Mouse (Mus musculus): ENCODE data around the gene Cldn12.

Gene Cldn12

DNA sequence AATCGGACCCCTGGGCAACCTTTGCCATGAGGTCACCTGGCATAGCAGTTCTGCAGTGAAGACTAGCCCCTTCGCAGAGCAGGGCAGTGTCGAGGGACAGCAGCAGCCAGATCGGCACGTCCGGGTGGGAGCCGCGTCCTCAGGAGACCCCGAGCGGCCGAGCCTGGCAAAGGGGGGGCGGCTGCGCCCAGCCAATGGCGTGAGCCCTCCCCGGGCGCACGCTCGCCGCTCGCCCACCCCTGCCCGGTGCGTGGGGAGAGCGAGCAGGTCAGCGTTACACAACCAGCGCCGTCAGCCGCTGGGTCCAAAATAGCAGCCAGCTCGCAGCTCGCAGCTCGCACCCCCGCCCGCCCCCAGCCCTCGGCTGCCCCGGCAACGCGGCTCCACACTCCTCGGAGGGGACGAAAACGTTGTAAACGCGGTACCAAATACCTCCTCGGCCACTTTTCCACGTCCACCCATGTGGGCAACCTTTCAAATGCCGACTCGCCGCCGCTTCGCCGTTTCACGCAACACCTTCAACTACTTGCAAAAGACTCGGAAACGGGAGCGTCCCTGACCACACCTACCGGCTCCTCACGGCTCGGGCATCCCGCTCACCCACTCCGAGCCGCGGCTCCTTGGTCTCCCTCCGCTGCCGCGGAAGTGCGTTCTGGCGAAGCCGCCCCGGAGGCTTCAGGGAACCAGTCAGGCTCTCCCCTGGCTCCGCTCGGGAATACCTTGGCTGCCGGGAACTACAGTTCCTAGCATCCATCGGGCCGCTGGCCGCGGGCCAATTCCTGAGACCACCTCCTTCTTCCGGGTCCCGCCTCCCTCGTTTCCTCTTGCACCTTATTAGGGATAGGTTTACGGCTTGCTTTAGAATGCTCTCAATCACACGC, at the start of gene Cldn12:
Cldn12 (minus strand) TSS at position 763 of the 881 bp plus-strand sequence.
- peak; percentile 96 to 97 for DNase-seq

GRCm38 (mm10) chr5:5562435-5562834, 47.7 kb upstream of the Cldn12 start:
- no peak for DNase-seq

- no peak for DNase-seq
Measured at GRCm38 (mm10) chr5:5561041-5561706, 46.4 kb upstream of the Cldn12 start.

DNA sequence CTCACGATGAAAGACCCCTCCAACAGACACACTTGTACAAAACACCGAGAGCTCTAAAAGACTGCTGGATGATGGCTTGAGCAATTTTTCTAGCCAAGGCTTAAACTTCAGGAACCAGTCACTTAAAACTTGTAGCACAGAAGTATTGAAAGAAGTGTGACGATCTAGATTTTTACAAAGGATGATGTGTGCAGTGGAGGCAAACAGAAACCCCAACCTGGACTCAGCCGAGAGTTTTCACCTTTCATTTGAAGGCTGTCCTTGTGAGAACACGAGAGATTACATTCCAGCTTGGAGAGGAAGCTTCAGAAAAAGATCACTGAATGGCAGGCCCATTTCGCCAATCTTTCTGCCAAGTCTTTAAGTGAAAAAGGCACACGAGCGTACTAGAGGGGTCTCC, 45.0 kb upstream of the Cldn12 start:
- no peak for DNase-seq

DNA sequence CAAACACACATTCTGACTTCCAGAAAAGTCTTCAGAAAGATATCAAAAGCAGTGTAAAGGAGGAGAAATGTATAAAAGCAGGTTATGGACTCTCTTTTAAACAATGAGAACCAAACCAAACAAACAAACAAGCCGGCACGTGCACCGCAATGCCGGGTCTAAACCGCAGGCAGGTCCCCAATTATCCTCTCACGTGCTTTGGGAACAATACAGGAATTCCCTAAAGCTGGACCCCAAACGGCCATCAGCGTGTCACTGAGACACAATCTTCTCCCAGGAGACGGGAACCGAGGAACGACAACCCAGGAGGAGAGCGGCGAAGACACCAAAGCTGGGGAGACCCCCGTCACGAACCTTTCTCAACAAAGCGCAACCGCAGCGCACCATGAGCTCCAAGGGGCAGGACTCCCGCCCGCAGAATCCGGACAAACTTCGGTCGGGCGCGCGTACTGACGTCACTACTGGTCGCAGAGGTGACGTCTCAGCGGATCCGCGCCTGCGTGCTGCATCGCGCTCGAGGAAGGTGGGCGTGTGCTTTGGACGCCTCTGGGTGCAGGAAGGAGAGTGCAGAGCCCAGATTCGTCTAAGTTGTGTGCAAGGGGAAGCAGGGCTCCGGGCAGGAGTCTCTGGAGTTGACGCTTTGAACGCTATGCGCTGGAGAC, 44.5 kb upstream of the Cldn12 start, which contains the start of gene Gtpbp10:
Gtpbp10 (minus strand) TSS at position 460 of the 662 bp plus-strand sequence.
- peak; percentile 88 to 92 for DNase-seq

GRCm38 (mm10) chr5:5551110-5551509, 36.4 kb upstream of the Cldn12 start:
- DNase-seq = no peak

- DNase-seq = no peak
Measured at GRCm38 (mm10) chr5:5540385-5540784, 25.6 kb upstream of the Cldn12 start.

- DNase-seq = no peak
Measured at GRCm38 (mm10) chr5:5539771-5540170, 25.0 kb upstream of the Cldn12 start.

- no peak for DNase-seq
Measured at GRCm38 (mm10) chr5:5536131-5536530, 21.4 kb upstream of the Cldn12 start.

- no peak for DNase-seq
Measured at GRCm38 (mm10) chr5:5533656-5534420, 19.1 kb upstream of the Cldn12 start.

GRCm38 (mm10) chr5:5515411-5515810, 653 bp upstream of the Cldn12 start:
- DNase-seq = no peak

DNA sequence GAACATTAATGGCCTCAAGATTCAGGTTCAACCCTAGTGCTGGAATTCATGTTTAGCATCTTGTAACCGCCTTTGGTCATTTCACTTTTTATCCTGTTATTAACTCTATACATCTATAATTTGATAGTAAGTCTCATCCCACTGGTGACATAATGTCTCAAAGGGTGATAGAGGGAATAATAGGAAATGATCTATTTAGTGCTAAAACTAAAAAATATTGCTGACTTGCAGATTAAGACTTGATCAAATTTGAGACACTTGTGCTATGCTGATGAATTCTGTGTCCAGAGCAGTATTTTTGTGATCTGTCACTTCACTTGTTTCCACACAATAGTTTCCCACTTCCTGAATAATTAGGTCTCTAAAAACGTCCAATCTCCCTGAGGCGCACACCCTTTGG, 3.4 kb downstream of the Cldn12 start:
- DNase-seq = no peak

DNA sequence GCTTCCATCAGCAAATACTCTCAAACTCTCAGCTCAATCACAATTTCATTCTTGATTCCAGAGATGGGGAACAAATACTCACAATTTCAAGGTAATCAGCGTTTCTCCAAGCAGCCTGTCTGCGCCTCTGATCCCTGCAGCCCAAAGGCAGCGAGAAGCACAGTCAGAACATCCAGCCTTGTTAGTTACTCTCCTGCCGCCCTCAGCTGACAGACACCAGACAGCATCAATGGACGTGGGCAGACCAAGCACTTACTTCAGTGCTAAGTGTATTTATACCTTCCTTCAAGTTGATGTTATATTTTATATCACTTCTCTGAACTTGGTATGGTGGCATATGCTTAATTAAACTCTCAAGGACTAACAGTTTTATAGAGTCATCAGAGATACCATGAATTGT, 3.8 kb downstream of the Cldn12 start:
- no peak for DNase-seq

- DNase-seq = no peak
Measured at GRCm38 (mm10) chr5:5510304-5510887, 4.4 kb downstream of the Cldn12 start.

DNA sequence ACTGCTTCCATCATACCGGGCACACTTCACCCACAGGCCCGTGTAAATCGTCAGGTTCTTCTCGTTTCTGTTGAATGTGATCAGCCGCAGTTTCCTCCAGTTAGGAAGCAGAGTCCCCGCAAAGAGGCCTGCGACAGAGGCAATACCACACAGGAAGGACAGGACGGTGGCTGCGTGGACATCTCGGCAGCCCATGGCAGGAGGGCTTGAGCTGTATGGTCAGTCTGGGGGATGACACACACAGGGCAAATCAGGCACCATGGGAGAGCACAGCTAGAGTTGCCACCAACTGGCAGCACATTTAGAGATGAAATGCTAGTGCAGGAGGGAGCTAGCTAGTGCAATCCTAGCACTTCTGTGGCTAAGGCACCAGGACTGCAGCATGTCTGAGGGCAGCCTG, 6.5 kb downstream of the Cldn12 start:
- DNase-seq = no peak

DNA sequence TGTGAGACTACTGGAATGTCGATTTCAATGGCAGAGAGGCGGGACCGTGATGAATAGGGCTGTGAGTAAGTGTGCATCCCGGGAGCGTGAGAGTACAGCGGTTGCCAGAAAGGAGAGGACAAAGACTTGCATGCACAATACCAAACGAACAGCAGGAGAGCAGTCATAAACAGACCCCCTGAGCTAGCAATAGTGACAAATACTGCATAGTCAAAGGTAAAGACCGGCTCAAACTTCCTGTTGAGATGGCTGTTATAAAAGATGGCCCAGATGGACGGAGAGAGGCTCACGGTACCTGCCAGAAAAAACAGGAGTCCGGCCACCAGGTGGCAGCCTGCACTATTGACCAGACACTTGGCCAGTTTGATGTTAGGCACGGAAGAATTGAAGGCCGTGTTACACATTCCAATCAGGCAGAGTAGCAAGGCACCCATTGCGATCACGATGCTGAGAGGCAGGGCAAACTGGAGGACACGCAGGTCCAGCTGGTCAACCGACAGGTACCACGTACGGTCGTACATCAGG, 7.0 kb downstream of the Cldn12 start:
- DNase-seq = peak; percentile 51 to 56

DNA sequence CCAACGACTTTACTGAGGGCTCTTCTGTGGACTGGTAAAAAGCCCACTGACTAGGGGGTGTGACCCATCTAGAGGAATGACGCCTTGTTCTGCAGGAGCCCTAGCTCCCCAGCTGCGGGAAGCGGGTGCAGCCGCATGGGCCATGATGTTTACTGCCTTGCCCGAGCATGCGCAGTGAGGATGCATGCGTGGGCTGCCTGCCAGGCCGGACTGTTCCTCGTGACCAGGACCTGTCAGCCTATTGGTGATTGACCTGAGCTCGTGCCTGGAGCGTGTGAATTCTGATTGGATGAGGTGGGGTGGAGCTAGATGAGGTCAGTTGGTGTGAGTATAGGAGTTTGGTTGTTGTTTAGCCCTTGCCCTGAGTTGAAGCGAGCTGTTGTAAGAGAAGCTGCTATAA, 10.3 kb downstream of the Cldn12 start:
- no peak for DNase-seq

- no peak for DNase-seq
Measured at GRCm38 (mm10) chr5:5503381-5503780, 11.4 kb downstream of the Cldn12 start.

DNA sequence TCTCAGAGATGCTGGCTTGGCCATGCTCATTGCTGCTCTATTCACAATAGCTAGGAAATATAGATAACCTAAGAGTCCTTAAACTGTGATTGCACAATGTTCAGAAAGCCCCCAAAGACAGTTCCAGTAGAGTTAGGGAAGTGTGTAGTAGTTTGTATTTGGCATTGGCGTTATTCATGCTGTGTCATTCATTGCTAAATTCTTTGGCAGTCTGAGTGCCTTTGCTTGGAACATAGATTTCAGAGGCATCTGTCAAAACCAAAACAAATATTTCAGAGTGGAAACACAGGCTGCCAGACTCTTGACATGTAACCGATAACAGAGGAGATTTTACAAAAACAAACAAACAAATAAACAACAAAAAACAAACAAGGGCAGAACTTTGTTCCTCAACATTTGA, 13.2 kb downstream of the Cldn12 start:
- DNase-seq = no peak

DNA sequence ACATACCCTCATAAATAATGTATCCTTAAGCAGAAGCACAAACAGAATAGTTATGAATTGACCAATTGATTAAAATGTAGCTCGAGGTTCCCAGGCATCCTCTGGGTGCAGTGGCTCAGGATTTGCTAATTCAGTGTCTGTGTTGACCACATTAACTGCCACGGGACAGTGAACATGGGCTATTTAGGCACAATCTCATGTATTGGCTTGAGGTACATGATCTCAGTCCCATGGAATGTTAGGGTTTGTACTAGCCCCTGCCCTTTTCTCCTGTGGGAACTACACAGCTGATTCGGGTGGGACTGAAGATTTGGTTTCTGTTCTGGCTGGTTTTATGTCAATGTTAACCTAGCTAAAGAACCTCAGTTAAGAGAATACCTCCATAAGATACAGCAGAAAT, 18.4 kb downstream of the Cldn12 start:
- no peak for DNase-seq

DNA sequence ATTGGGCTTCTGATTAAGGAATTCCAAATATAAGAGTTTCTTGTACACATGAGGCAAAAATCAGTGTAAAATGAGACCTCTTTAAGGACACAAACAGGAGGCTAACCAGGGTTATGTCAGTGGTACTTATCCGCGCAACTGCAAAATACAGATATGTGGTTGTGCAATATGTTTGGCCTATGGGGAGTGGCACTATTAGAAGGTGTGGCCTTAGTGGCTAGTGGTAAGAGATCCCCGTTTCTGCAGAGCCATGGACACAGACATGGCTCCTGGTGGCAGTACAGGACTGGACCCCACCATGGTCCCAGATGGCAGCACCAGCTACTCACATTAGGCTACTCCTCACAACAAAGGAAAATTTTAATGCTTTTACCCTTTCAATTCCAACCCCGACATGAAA, 19.7 kb downstream of the Cldn12 start:
- DNase-seq = peak in 1 of 2 experiments; percentile 24
